Mouse (Mus musculus): ENCODE data around the gene Ppp1r15b. TPM values are rescaled to one million over a fixed set of nuclear protein-coding genes. Genes with fewer than 3 reads are reported as not detected.

Ppp1r15b gene
- polyA plus RNA-seq, 1 experiment from 2014 or later: 39.1 TPM

GRCm38 (mm10) chr1:133178732-133179440 lies 47.9 kb downstream of the Ppp1r15b start:
- Histone ChIP-seq H3K4me1 (replicated peaks) (peaks cover 13% of the 10 kb centered on the region), H3K9ac (no peak overlapping the region), H3K4me3 (replicated peaks) (no peak overlapping the region), H3K9me3 (replicated peaks) (no peaks in the 10 kb centered on the region), H3K36me3 (replicated peaks) (no peaks in the 10 kb centered on the region), H3K4me2 (no peak overlapping the region), H3K27me3 (peaks cover 53% of the 10 kb centered on the region), H3K27ac (replicated peaks) (no peak overlapping the region)
- no peak for ATAC-seq (ENCODE audit: insufficient read depth)
- WGBS (ENCODE audit: insufficient replicate concordance): 65% methylated on average over 11 of the region's 11 CpGs

GRCm38 (mm10) chr1:133181072-133182015 lies 50.4 kb downstream of the Ppp1r15b start:
- peaks cover 59% of the 10 kb centered on the region for H3K27me3 ChIP-seq
- peak overlapping the region; percentile 50 for H3K4me2 ChIP-seq
- H3K9me3 ChIP-seq (replicated peaks): no peaks in the 10 kb centered on the region
- peaks cover 13% of the 10 kb centered on the region for H3K4me1 ChIP-seq (replicated peaks)
- 3% methylated on average over 31 of the region's 31 CpGs for WGBS (ENCODE audit: insufficient replicate concordance)
- no peak for ATAC-seq (ENCODE audit: insufficient read depth)
- no peaks in the 10 kb centered on the region for H3K36me3 ChIP-seq (replicated peaks)
- H3K9ac ChIP-seq: no peak overlapping the region
- peak overlapping the region; percentile 29 for H3K4me3 ChIP-seq (replicated peaks)
- H3K27ac ChIP-seq (replicated peaks): no peak overlapping the region

GRCm38 (mm10) chr1:133182016-133182705 lies 51.2 kb downstream of the Ppp1r15b start:
- WGBS (ENCODE audit: insufficient replicate concordance): 3% methylated on average over 23 of the region's 25 CpGs
- Histone ChIP-seq H3K27ac (replicated peaks) (no peak overlapping the region), H3K4me1 (replicated peaks) (peaks cover 13% of the 10 kb centered on the region), H3K4me3 (replicated peaks) (peak overlapping the region; percentile 17), H3K9ac (no peak overlapping the region), H3K36me3 (replicated peaks) (no peaks in the 10 kb centered on the region), H3K4me2 (peak overlapping the region; percentile 50), H3K27me3 (peaks cover 59% of the 10 kb centered on the region), H3K9me3 (replicated peaks) (no peaks in the 10 kb centered on the region)
- no peak for ATAC-seq (ENCODE audit: insufficient read depth)

GRCm38 (mm10) chr1:133182706-133183095 lies 51.8 kb downstream of the Ppp1r15b start:
- Histone ChIP-seq H3K9ac (no peak overlapping the region), H3K4me3 (replicated peaks) (peak overlapping the region; percentile 17), H3K4me2 (peak overlapping the region; percentile 43), H3K9me3 (replicated peaks) (no peaks in the 10 kb centered on the region), H3K4me1 (replicated peaks) (peaks cover 10% of the 10 kb centered on the region), H3K27ac (replicated peaks) (no peak overlapping the region), H3K36me3 (replicated peaks) (no peaks in the 10 kb centered on the region), H3K27me3 (peaks cover 59% of the 10 kb centered on the region)
- WGBS (ENCODE audit: insufficient replicate concordance): 3% methylated on average over 16 of the region's 16 CpGs
- ATAC-seq (ENCODE audit: insufficient read depth): no peak

DNA sequence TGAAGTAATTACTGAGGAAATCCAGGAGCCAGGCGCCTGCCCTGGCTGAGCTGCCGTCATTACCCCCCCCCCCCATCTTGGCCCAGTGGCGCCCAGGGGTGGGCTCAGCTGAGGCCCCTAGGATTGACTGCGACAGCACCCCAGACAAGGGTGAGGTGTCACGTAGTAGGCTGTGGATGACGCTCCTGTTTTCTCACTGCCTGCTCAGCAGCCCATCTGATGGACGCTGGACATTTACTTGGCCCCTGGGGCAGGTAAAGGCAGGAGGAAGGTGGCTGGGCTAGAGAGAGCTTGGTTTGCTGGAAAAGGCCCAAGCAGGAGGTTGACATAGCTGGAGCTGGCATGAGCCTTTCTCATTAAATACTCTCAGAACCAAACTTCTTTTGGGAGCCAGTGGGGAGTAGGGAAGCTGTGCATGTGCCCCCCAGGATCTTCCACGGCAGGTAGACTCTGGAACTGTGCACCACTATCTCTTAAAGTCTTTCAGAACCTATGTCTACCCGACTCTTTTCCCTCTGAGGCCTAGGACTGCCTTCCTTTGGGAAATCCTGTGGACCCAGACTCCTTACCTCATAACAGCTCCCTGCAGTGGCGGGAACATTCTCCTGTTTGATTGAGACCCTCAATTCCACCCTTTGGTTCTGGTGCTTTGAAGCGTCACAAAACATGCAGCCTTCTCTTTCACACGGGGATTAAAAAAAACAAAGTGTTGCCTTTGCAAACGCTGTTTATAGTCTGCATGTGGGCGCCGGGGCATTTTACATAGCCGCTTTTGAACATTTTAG lies 52.4 kb downstream of the Ppp1r15b start:
- WGBS (ENCODE audit: insufficient replicate concordance): 44% methylated on average over 16 of the region's 16 CpGs
- no peaks in the 10 kb centered on the region for H3K9me3 ChIP-seq (replicated peaks)
- peaks cover 7% of the 10 kb centered on the region for H3K4me1 ChIP-seq (replicated peaks)
- no peaks in the 10 kb centered on the region for H3K36me3 ChIP-seq (replicated peaks)
- no peak overlapping the region for H3K4me3 ChIP-seq (replicated peaks)
- no peak overlapping the region for H3K4me2 ChIP-seq
- peaks cover 57% of the 10 kb centered on the region for H3K27me3 ChIP-seq
- H3K9ac ChIP-seq: no peak overlapping the region
- ATAC-seq (ENCODE audit: insufficient read depth): no peak
- H3K27ac ChIP-seq (replicated peaks): no peak overlapping the region

DNA sequence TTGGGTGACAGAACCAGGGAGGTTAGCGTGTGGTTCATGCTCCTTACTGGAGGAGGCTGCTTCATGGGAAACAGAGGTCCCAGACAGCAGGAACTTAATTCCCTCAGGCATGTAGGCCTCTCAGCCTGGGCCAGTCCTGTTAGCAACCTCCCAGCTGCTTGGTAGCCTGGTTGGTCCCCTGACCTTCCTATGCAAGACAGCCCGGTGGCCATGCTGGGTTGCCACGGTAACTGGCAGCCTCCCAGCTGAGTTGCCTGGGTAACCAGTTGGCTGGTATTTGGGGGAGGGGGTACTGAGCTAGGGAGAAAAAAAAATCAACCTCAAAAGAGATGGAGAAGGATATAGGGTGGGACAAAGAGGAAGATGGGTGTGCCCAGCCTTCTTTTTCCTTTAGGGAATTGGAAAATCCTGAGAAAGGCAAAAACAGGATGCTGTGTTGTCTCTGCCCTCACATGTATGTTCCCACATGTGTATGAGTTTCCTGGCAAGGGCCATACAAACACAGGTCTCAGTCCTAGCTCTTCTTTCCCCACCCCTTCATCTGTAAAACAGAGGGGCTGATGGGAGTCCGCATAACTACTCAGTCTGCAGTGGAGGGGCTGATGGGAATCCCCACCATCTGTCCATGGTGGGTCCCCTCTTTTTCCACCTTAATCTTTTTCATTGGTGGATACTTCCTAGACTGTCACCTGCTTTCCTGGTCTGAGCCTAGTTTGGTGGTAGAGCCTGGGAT lies 57.2 kb downstream of the Ppp1r15b start:
- Histone ChIP-seq H3K9me3 (replicated peaks) (no peaks in the 10 kb centered on the region), H3K4me1 (replicated peaks) (peaks cover 9% of the 10 kb centered on the region), H3K4me3 (replicated peaks) (no peak overlapping the region), H3K9ac (no peak overlapping the region), H3K36me3 (replicated peaks) (no peaks in the 10 kb centered on the region), H3K4me2 (no peak overlapping the region), H3K27me3 (peaks cover 16% of the 10 kb centered on the region), H3K27ac (replicated peaks) (no peak overlapping the region)
- no peak for ATAC-seq (ENCODE audit: insufficient read depth)
- WGBS (ENCODE audit: insufficient replicate concordance): 24% methylated on average over 4 of the region's 4 CpGs

- H3K4me2 ChIP-seq: no peak overlapping the region
- no peaks in the 10 kb centered on the region for H3K9me3 ChIP-seq (replicated peaks)
- no peak for ATAC-seq (ENCODE audit: insufficient read depth)
- H3K9ac ChIP-seq: no peak overlapping the region
- H3K4me3 ChIP-seq (replicated peaks): no peak overlapping the region
- no peak overlapping the region for H3K27ac ChIP-seq (replicated peaks)
- no peaks in the 10 kb centered on the region for H3K36me3 ChIP-seq (replicated peaks)
- H3K27me3 ChIP-seq: peaks cover 12% of the 10 kb centered on the region
- peaks cover 9% of the 10 kb centered on the region for H3K4me1 ChIP-seq (replicated peaks)
- 73% methylated on average over 8 of the region's 8 CpGs for WGBS (ENCODE audit: insufficient replicate concordance)
Observed at GRCm38 (mm10) chr1:133188719-133189118, 57.8 kb downstream of the Ppp1r15b start.

Other genes with a start within 250 kb of the Ppp1r15b start
- gene Mdm4, start 100.6 kb upstream of the Ppp1r15b start, polyA plus RNA-seq (2015; fragmentation: Nextera tagmentation; extraction: Ambion mirVana): 14.1 and 15.7 TPM in 2 replicates
- 0.77 TPM in 2 replicates for gene Pik3c2b, start 85.5 kb upstream of the Ppp1r15b start, polyA plus RNA-seq (2015; fragmentation: Nextera tagmentation; extraction: Ambion mirVana)
- 2.2 and 2.5 TPM in 2 replicates for gene Plekha6, start 33.1 kb downstream of the Ppp1r15b start, polyA plus RNA-seq (2015; fragmentation: Nextera tagmentation; extraction: Ambion mirVana)
- 8.3 and 10.2 TPM in 2 replicates for gene Golt1a, start 178.7 kb downstream of the Ppp1r15b start, polyA plus RNA-seq (2015; fragmentation: Nextera tagmentation; extraction: Ambion mirVana)
- gene Kiss1, start 190.7 kb downstream of the Ppp1r15b start, polyA plus RNA-seq (2015; fragmentation: Nextera tagmentation; extraction: Ambion mirVana): not detected in 2 replicates
- gene Ren1, start 219.4 kb downstream of the Ppp1r15b start, polyA plus RNA-seq (2015; fragmentation: Nextera tagmentation; extraction: Ambion mirVana): 0.66 and 0.84 TPM in 2 replicates
- 11.3 and 14.2 TPM in 2 replicates for gene Etnk2, start 232.4 kb downstream of the Ppp1r15b start, polyA plus RNA-seq (2015; fragmentation: Nextera tagmentation; extraction: Ambion mirVana)

Measured in liver, embryonic 15.5 days (tissue).